ENCODE assay signal across 16 mouse cellular contexts in the genomic region with DNA sequence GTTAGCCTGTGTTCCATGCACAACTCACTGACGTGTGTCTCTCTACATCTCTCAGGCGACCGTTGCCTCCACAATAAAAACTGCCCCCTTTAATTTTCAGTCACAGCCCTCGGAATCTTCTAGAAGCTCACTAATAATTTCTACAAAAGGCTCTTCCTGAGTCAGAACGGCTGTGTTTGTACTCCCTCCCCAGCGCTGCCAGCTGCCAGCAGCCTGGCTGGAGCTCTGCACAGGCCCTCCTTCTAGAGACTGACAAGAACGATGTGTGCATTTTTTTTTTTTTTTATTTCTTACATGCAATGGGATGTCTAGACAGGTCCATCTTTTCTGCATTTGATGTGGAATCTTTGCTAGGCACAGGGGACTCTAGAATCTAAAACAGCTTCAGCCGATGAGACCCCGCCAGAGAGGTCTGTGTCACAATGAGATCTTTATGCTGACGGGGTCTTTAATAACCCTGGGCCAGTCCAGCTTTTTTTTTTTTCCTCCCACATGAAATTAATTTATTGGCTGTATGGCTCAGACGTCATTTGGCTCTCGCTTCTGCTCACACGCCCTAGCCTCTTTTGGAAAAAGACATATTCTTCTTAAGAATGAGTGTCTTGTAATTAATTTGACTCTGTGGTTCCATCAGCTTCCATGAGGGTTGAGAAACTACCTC.
DNase-seq lines count a peak whose midpoint lies in the region; ATAC-seq and TF ChIP-seq lines count a peak whose summit lies in the region.
"Had no signal": no experiment of that assay in that cellular context is flagged by ENCODE, and none has a peak within 500 bp of the region (broad histone marks: within the 10 kb centered on the region; RNA-seq: fewer than 3 reads in every experiment).

No protein-coding gene starts in this region.

- 51% methylated on average over 13 of the region's 13 CpGs for WGBS in kidney, embryonic 16.5 days
- 59% methylated on average over 13 of the region's 13 CpGs for WGBS in kidney, adult 2 months
- 48% methylated on average over 13 of the region's 13 CpGs for WGBS in lung, postnatal 0 days
- WGBS in limb, embryonic 13.5 days = 40% methylated on average over 13 of the region's 13 CpGs

- ATAC-seq in kidney, embryonic 16.5 days (ENCODE audit: low FRiP score, low TSS enrichment) = peak; percentile 56; the same call in 1 of the 2 replicates
- ATAC-seq in lung, postnatal 0 days = peak; percentile 64
- ATAC-seq in limb, embryonic 13.5 days (ENCODE audit: low FRiP score, low read depth) = peak; percentile 57

- peak overlapping the region; percentile 8; the same call in 1 of the 2 replicates for H3K27ac ChIP-seq in kidney, embryonic 16.5 days (ENCODE audit: low read length)
- no peak overlapping the region for H3K27ac ChIP-seq in kidney, adult 2 months (ENCODE audit: insufficient read depth, low read depth, low read length)
- H3K27ac ChIP-seq in lung, postnatal 0 days (ENCODE audit: low read length) = no peak overlapping the region
- H3K27ac ChIP-seq in limb, embryonic 13.5 days = peak overlapping the region; percentile 73
- H3K27ac ChIP-seq: heart, embryonic 15.5 days; hindbrain, embryonic 13.5 days had no signal

- no peaks in the 10 kb centered on the region; the same call in 1 of the 2 replicates for H3K4me1 ChIP-seq in kidney, embryonic 16.5 days (ENCODE audit: insufficient read depth, low read length)
- no peaks in the 10 kb centered on the region for H3K4me1 ChIP-seq in kidney, adult 2 months (ENCODE audit: control insufficient read depth, insufficient read depth, low read length)
- H3K4me1 ChIP-seq in lung, postnatal 0 days (ENCODE audit: insufficient read depth, low read depth, low read length) = no peaks in the 10 kb centered on the region
- H3K4me1 ChIP-seq in limb, embryonic 13.5 days = peaks cover 32% of the 10 kb centered on the region
- H3K4me1 ChIP-seq: heart, embryonic 15.5 days; hindbrain, embryonic 13.5 days had no signal

- H3K36me3 ChIP-seq in kidney, embryonic 16.5 days (ENCODE audit: insufficient read depth, low read length) = no peaks in the 10 kb centered on the region
- no peaks in the 10 kb centered on the region for H3K36me3 ChIP-seq in kidney, adult 2 months (ENCODE audit: control insufficient read depth, insufficient read depth, low read length)
- no peaks in the 10 kb centered on the region for H3K36me3 ChIP-seq in lung, postnatal 0 days (ENCODE audit: insufficient read depth, low read length)
- no peaks in the 10 kb centered on the region for H3K36me3 ChIP-seq in limb, embryonic 13.5 days
- H3K36me3 ChIP-seq: heart, embryonic 15.5 days; hindbrain, embryonic 13.5 days had no signal

- no peak overlapping the region for H3K4me3 ChIP-seq in kidney, embryonic 16.5 days (ENCODE audit: low read length)
- no peak overlapping the region for H3K4me3 ChIP-seq in kidney, adult 2 months (ENCODE audit: insufficient read depth, low read depth, low read length)
- H3K4me3 ChIP-seq in lung, postnatal 0 days (ENCODE audit: low read depth, low read length) = no peak overlapping the region
- no peak overlapping the region for H3K4me3 ChIP-seq in limb, embryonic 13.5 days
- H3K4me3 ChIP-seq: heart, embryonic 15.5 days; hindbrain, embryonic 13.5 days; megakaryocyte, embryonic 14.5 days had no signal

- no peaks in the 10 kb centered on the region; the same call in 1 of the 2 replicates for H3K9me3 ChIP-seq in kidney, embryonic 16.5 days (ENCODE audit: low read length)
- H3K9me3 ChIP-seq in lung, postnatal 0 days (ENCODE audit: low read length) = no peaks in the 10 kb centered on the region
- no peaks in the 10 kb centered on the region; the same call in 1 of the 2 replicates for H3K9me3 ChIP-seq in limb, embryonic 13.5 days
- H3K9me3 ChIP-seq: heart, embryonic 15.5 days; hindbrain, embryonic 13.5 days had no signal

- H3K4me2 ChIP-seq in kidney, embryonic 16.5 days (replicated peaks; ENCODE audit: low read depth, low read length) = no peak overlapping the region
- H3K4me2 ChIP-seq in lung, postnatal 0 days (replicated peaks; ENCODE audit: low read depth, low read length) = no peak overlapping the region
- peak overlapping the region; percentile 19; the same call in 1 of the 2 replicates for H3K4me2 ChIP-seq in limb, embryonic 13.5 days (replicated peaks)
- H3K4me2 ChIP-seq: heart, embryonic 15.5 days; hindbrain, embryonic 13.5 days; liver, embryonic 11.5 days had no signal

- no peak for DNase-seq in kidney, adult 2 months
- DNase-seq in lung, postnatal 0 days (ENCODE audit: low spot score) = peak; percentile 57
- no peak for DNase-seq in lung, postnatal 14 days
- peak; percentile 13 for DNase-seq in layer of hippocampus, adult 18-20 months (ENCODE audit: low spot score in 2 of 2)
- no peak for DNase-seq in urinary bladder, postnatal 25 days (ENCODE audit: low spot score)
- DNase-seq in left cerebral cortex, adult 8-10 months (ENCODE audit: low spot score in 2 of 2) = no peak
- DNase-seq: cerebellum, postnatal 25 days; gastrocnemius, postnatal 25 days; right cerebral cortex, postnatal 14 days; thymus, postnatal 4 days had no signal

- H3K27me3 ChIP-seq in kidney, embryonic 16.5 days (ENCODE audit: insufficient read depth, low read length) = no peaks in the 10 kb centered on the region
- H3K27me3 ChIP-seq in kidney, adult 2 months (replicated peaks; ENCODE audit: control insufficient read depth, insufficient read depth, low read length) = no peaks in the 10 kb centered on the region
- no peaks in the 10 kb centered on the region for H3K27me3 ChIP-seq in lung, postnatal 0 days (replicated peaks; ENCODE audit: insufficient read depth, low read length)
- H3K27me3 ChIP-seq in limb, embryonic 13.5 days = no peaks in the 10 kb centered on the region
- H3K27me3 ChIP-seq: heart, embryonic 15.5 days; hindbrain, embryonic 13.5 days; megakaryocyte, embryonic 14.5 days had no signal

- no peak for TF ChIP-seq CTCF in kidney, adult 2 months (conservative IDR thresholded peaks at IDR 0.05; ENCODE audit: insufficient read depth, insufficient read length, low read depth, low read length)
- TF ChIP-seq CTCF in lung, postnatal 0 days (IDR thresholded peaks at IDR 0.05) = no peak

- no peak overlapping the region for H3K9ac ChIP-seq in kidney, embryonic 16.5 days (replicated peaks; ENCODE audit: low read length)
- H3K9ac ChIP-seq in lung, postnatal 0 days (replicated peaks; ENCODE audit: low read depth) = no peak overlapping the region
- no peak overlapping the region for H3K9ac ChIP-seq in limb, embryonic 13.5 days
- H3K9ac ChIP-seq: heart, embryonic 15.5 days; hindbrain, embryonic 13.5 days had no signal

- TF ChIP-seq EP300 in lung, postnatal 0 days (IDR thresholded peaks at IDR 0.05) = no peak

- no peak for TF ChIP-seq POLR2A in kidney, adult 2 months (IDR thresholded peaks at IDR 0.05; ENCODE audit: low read depth, low read length)

Comparison
In these comparisons a context has a peak if more than half of its experiments do, and no peak if none do; other contexts are left out.
1. H3K27ac ChIP-seq: peak in kidney, embryonic 16.5 days (single experiment) and limb, embryonic 13.5 days (single experiment); none in kidney, adult 2 months (single experiment) and lung, postnatal 0 days (single experiment).
2. DNase-seq: peak in lung, postnatal 0 days (single experiment) and layer of hippocampus, adult 18-20 months (2 of 2); none in kidney, adult 2 months (single experiment), lung, postnatal 14 days (single experiment), urinary bladder, postnatal 25 days (single experiment) and left cerebral cortex, adult 8-10 months (0 of 2).
3. Peak in every context shown above with its lines, with median percentiles within 50 percentile points of each other: ATAC-seq.